Mouse (Mus musculus): Measurements from ENCODE around the gene Grwd1. TPM values are rescaled to one million over a fixed set of nuclear protein-coding genes. Genes with fewer than 3 reads are reported as not detected.

The Grwd1 gene
- polyA plus RNA-seq, 1 experiment from 2014 or later = 37.4 TPM

- Histone ChIP-seq H3K4me2 (ENCODE audit: low read length) (no peak within 1 kb of the TSS), H3K27ac (replicated peaks; ENCODE audit: low read depth, low read length) (no peak within 1 kb of the TSS), H3K27me3 (ENCODE audit: control insufficient read depth, insufficient read depth, low read length) (0 out of 2 replicates have a peak, but pooled peaks cover 7% of the 10 kb centered on the region), H3K9ac (replicated peaks; ENCODE audit: low read length) (no peak within 1 kb of the TSS), H3K4me3 (replicated peaks; ENCODE audit: low read depth, low read length) (no peak within 1 kb of the TSS), H3K36me3 (ENCODE audit: control insufficient read depth, insufficient read depth, low read length) (peaks cover 58% of the 10 kb centered on the region), H3K9me3 (ENCODE audit: control insufficient read depth, low read length) (no peaks in the 10 kb centered on the region), H3K4me1 (ENCODE audit: control insufficient read depth, insufficient read depth, low read length) (no peaks in the 10 kb centered on the region)
- 74% methylated on average over 7 of the region's 7 CpGs for WGBS
- ATAC-seq (ENCODE audit: low FRiP score, low TSS enrichment) (no peak), DNase-seq (no peak)
Observed at GRCm38 (mm10) chr7:45824598-45824997, 6.1 kb downstream of the Grwd1 start, which contains the start of gene Kcnj14. Kcnj14 (minus strand) TSS chr7:45824782.

- no peak overlapping the region for H3K27ac ChIP-seq (replicated peaks; ENCODE audit: low read depth, low read length)
- no peak overlapping the region for H3K9ac ChIP-seq (replicated peaks; ENCODE audit: low read length)
- no peak overlapping the region for H3K4me2 ChIP-seq (ENCODE audit: low read length)
- H3K4me3 ChIP-seq (replicated peaks; ENCODE audit: low read depth, low read length) = no peak overlapping the region
- H3K4me1 ChIP-seq (ENCODE audit: control insufficient read depth, insufficient read depth, low read length) = peaks cover 3% of the 10 kb centered on the region
- no peak for DNase-seq
- H3K36me3 ChIP-seq (ENCODE audit: control insufficient read depth, insufficient read depth, low read length) = peaks cover 27% of the 10 kb centered on the region
- H3K9me3 ChIP-seq (ENCODE audit: control insufficient read depth, low read length) = no peaks in the 10 kb centered on the region
- H3K27me3 ChIP-seq (ENCODE audit: control insufficient read depth, insufficient read depth, low read length) = peaks cover 7% of the 10 kb centered on the region; the same call in 1 of the 2 replicates
- ATAC-seq (ENCODE audit: low FRiP score, low TSS enrichment) = no peak
Observed at GRCm38 (mm10) chr7:45820913-45821312, 9.8 kb downstream of the Grwd1 start.

DNA sequence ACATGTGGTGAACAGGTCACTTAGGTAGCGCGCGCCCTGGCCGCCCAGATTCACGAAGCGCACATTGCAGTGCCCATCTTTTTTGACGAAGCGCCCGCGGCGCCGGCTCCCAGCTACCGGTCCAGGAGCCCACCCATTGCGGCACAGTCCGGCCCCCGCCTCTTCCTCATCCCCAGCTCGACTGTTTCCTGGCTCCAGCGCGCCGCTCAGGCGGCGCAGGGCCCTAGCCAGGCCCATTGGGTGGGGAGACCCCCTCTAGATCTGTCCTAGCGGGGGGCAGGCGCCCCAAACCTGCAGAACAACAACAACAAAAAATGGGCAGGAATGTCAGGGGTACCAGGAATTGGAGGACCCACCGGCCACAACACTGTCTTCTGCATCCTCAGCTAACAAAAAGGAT, 10.9 kb downstream of the Grwd1 start:
- no peak overlapping the region for H3K4me2 ChIP-seq (ENCODE audit: low read length)
- 10% methylated on average over 25 of the region's 25 CpGs for WGBS

GRCm38 (mm10) chr7:45815984-45816351, 14.8 kb downstream of the Grwd1 start:
- no peaks in the 10 kb centered on the region for H3K9me3 ChIP-seq (ENCODE audit: control insufficient read depth, low read length)
- H3K27ac ChIP-seq (replicated peaks; ENCODE audit: low read depth, low read length) = peak overlapping the region; percentile 74
- peaks cover 24% of the 10 kb centered on the region for H3K4me1 ChIP-seq (ENCODE audit: control insufficient read depth, insufficient read depth, low read length)
- DNase-seq (no peak), ATAC-seq (ENCODE audit: low FRiP score, low TSS enrichment) (no peak)
- H3K4me3 ChIP-seq (replicated peaks; ENCODE audit: low read depth, low read length) = no peak overlapping the region
- peaks cover 7% of the 10 kb centered on the region; the same call in 1 of the 2 replicates for H3K27me3 ChIP-seq (ENCODE audit: control insufficient read depth, insufficient read depth, low read length)
- H3K4me2 ChIP-seq (ENCODE audit: low read length) = peak overlapping the region; percentile 64; the same call in 1 of the 2 replicates
- 44% methylated on average over 2 of the region's 2 CpGs for WGBS
- H3K9ac ChIP-seq (replicated peaks; ENCODE audit: low read length) = peak overlapping the region; percentile 37
- peaks cover 19% of the 10 kb centered on the region for H3K36me3 ChIP-seq (ENCODE audit: control insufficient read depth, insufficient read depth, low read length)

More for the DNA sequence above, 10.9 kb downstream of the Grwd1 start:
- H3K9me3 ChIP-seq (ENCODE audit: control insufficient read depth, low read length) = no peaks in the 10 kb centered on the region
- no peak overlapping the region for H3K27ac ChIP-seq (replicated peaks; ENCODE audit: low read depth, low read length)
- no peak overlapping the region for H3K4me3 ChIP-seq (replicated peaks; ENCODE audit: low read depth, low read length)
- peaks cover 16% of the 10 kb centered on the region for H3K36me3 ChIP-seq (ENCODE audit: control insufficient read depth, insufficient read depth, low read length)
- no peak for ATAC-seq (ENCODE audit: low FRiP score, low TSS enrichment)
- H3K27me3 ChIP-seq (ENCODE audit: control insufficient read depth, insufficient read depth, low read length) = peaks cover 7% of the 10 kb centered on the region; the same call in 1 of the 2 replicates
- H3K9ac ChIP-seq (replicated peaks; ENCODE audit: low read length) = no peak overlapping the region
- peaks cover 13% of the 10 kb centered on the region for H3K4me1 ChIP-seq (ENCODE audit: control insufficient read depth, insufficient read depth, low read length)
- no peak for DNase-seq

GRCm38 (mm10) chr7:45815323-45815983, 15.3 kb downstream of the Grwd1 start:
- Histone ChIP-seq H3K4me3 (replicated peaks; ENCODE audit: low read depth, low read length) (peak overlapping the region; percentile 92; the same call in 1 of the 2 replicates), H3K27ac (replicated peaks; ENCODE audit: low read depth, low read length) (peak overlapping the region; percentile 74), H3K27me3 (ENCODE audit: control insufficient read depth, insufficient read depth, low read length) (peaks cover 7% of the 10 kb centered on the region; the same call in 1 of the 2 replicates), H3K36me3 (ENCODE audit: control insufficient read depth, insufficient read depth, low read length) (peaks cover 25% of the 10 kb centered on the region), H3K4me1 (ENCODE audit: control insufficient read depth, insufficient read depth, low read length) (peaks cover 24% of the 10 kb centered on the region), H3K4me2 (ENCODE audit: low read length) (peak overlapping the region; percentile 64), H3K9me3 (ENCODE audit: control insufficient read depth, low read length) (no peaks in the 10 kb centered on the region), H3K9ac (replicated peaks; ENCODE audit: low read length) (peak overlapping the region; percentile 37)
- peak; percentile 31 for DNase-seq
- 17% methylated on average over 10 of the region's 10 CpGs for WGBS
- no peak for ATAC-seq (ENCODE audit: low FRiP score, low TSS enrichment)

- under 1% methylated on average over 5 of the region's 5 CpGs for WGBS
- ATAC-seq (ENCODE audit: low FRiP score, low TSS enrichment) (no peak), DNase-seq (peak; percentile 35)
- Histone ChIP-seq H3K36me3 (ENCODE audit: control insufficient read depth, insufficient read depth, low read length) (peaks cover 31% of the 10 kb centered on the region), H3K4me1 (ENCODE audit: control insufficient read depth, insufficient read depth, low read length) (peaks cover 24% of the 10 kb centered on the region), H3K9me3 (ENCODE audit: control insufficient read depth, low read length) (no peaks in the 10 kb centered on the region), H3K27me3 (ENCODE audit: control insufficient read depth, insufficient read depth, low read length) (peaks cover 1% of the 10 kb centered on the region; the same call in 1 of the 2 replicates), H3K4me3 (replicated peaks; ENCODE audit: low read depth, low read length) (peak overlapping the region; percentile 92), H3K4me2 (ENCODE audit: low read length) (peak overlapping the region; percentile 64), H3K9ac (replicated peaks; ENCODE audit: low read length) (peak overlapping the region; percentile 23; the same call in 1 of the 2 replicates), H3K27ac (replicated peaks; ENCODE audit: low read depth, low read length) (peak overlapping the region; percentile 74)
Observed at GRCm38 (mm10) chr7:45814841-45815240, 15.9 kb downstream of the Grwd1 start.

DNA sequence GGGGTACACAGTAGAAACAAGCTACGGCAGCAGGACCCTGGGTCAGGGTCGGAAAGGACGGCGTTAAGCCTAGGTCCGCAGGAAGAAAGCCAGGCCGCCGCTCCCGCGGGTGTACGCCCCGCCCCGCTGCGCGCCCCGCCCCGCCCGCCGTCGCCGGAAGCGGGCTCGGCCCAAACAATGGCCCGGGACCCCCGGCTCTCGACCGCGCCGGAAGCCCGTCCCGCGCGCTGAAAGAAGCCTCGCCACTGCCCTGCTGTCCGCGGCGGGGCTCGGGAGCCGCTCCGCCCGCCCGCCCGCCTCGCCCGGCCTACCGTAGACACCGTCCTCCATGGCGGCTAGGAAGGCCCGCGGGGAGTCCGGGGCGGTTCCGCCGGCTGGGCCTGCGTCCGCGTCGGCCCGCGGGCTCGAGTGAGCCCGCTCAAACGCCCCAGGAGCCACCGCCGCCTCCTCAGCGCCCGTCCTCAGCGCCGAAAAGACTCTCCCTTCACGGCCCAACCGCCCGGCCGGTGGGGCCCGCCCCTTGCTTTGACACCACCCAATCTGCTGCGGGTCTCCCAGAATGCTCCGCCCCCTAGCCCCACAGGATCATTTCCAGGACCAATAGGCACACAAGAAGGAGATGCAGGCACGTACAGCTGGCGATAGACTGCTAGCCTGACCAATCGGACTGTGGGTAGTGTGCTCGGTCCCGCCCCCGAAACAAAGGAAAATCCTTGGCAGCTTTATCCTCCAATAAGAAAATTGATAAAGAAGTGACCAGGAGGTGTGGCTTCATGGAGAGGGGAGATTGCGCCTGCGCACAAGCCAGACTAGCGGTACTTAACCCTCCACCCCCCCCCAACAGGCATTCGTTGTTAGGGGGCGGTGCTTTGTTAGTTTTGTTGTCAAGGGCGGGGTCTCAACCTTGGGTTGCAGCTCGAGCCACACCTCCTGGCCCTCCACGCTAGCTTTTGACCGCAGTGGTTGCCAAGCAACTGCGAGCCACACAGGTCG, 16.7 kb downstream of the Grwd1 start, which contains the start of gene Cyth2:
Cyth2 (minus strand) TSS at position 795 of the 993 bp plus-strand sequence.
- no peaks in the 10 kb centered on the region; the same call in 1 of the 2 replicates for H3K27me3 ChIP-seq (ENCODE audit: control insufficient read depth, insufficient read depth, low read length)
- peak within 1 kb of the TSS; percentile 92 for H3K4me3 ChIP-seq (replicated peaks; ENCODE audit: low read depth, low read length)
- DNase-seq = peak; percentile 100
- peak within 1 kb of the TSS; percentile 100 for H3K27ac ChIP-seq (replicated peaks; ENCODE audit: low read depth, low read length)
- ATAC-seq (ENCODE audit: low FRiP score, low TSS enrichment) = peak; percentile 98
- peak within 1 kb of the TSS; percentile 95 for H3K4me2 ChIP-seq (ENCODE audit: low read length)
- H3K36me3 ChIP-seq (ENCODE audit: control insufficient read depth, insufficient read depth, low read length) = peaks cover 38% of the 10 kb centered on the region
- WGBS = under 1% methylated on average over 80 of the region's 92 CpGs
- H3K4me1 ChIP-seq (ENCODE audit: control insufficient read depth, insufficient read depth, low read length) = peaks cover 24% of the 10 kb centered on the region
- H3K9me3 ChIP-seq (ENCODE audit: control insufficient read depth, low read length) = no peaks in the 10 kb centered on the region
- peak within 1 kb of the TSS; percentile 99 for H3K9ac ChIP-seq (replicated peaks; ENCODE audit: low read length)

DNA sequence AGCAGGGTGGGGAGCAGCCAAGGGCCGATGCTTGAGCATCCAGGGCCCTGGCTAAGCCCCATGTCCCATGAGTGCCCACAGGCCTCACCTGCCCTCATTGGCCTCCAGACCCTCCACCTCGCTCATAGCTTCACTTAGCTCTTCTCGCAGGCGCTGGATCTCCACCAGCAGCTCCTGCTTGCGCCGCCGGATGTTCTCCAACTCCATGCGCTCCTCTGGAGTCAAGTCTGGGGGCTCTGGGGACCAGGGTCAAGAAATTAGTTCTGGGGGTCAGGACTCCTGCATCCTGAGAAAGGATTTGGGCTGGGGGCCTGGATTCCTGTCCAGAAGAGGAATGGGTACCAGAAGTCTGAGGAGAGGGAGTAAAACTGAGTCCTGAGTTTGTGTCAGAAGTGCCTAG, 17.8 kb downstream of the Grwd1 start:
- ATAC-seq (ENCODE audit: low FRiP score, low TSS enrichment) = no peak
- peak overlapping the region; percentile 99 for H3K9ac ChIP-seq (replicated peaks; ENCODE audit: low read length)
- 85% methylated on average over 8 of the region's 8 CpGs for WGBS

More for the DNA sequence above, 17.8 kb downstream of the Grwd1 start:
- Histone ChIP-seq H3K36me3 (ENCODE audit: control insufficient read depth, insufficient read depth, low read length) (peaks cover 50% of the 10 kb centered on the region), H3K27ac (replicated peaks; ENCODE audit: low read depth, low read length) (peak overlapping the region; percentile 100), H3K4me2 (ENCODE audit: low read length) (peak overlapping the region; percentile 95), H3K27me3 (ENCODE audit: control insufficient read depth, insufficient read depth, low read length) (no peaks in the 10 kb centered on the region), H3K4me3 (replicated peaks; ENCODE audit: low read depth, low read length) (peak overlapping the region; percentile 92), H3K4me1 (ENCODE audit: control insufficient read depth, insufficient read depth, low read length) (peaks cover 24% of the 10 kb centered on the region), H3K9me3 (ENCODE audit: control insufficient read depth, low read length) (no peaks in the 10 kb centered on the region)
- DNase-seq = no peak

All from midbrain, embryonic 14.5 days (tissue).